Mouse (Mus musculus): ENCODE measurements around the gene Serpinc1.

- TF ChIP-seq CTCF (IDR thresholded peaks at IDR 0.05; ENCODE audit: borderline replicate concordance, control insufficient read depth, extremely low read depth, insufficient read depth, low read length, poor library complexity) (no peak), POLR2A (IDR thresholded peaks at IDR 0.05; ENCODE audit: control insufficient read depth, extremely low read depth, insufficient read depth, low read length, poor library complexity) (no peak)
Observed at GRCm38 (mm10) chr1:161016378-161016777, 38.0 kb downstream of the Serpinc1 start.

Data from thymus, adult 2 months (tissue).